Mouse (Mus musculus): Measurements from ENCODE around the gene Il17rc. TPM values are rescaled to one million over a fixed set of nuclear protein-coding genes. Genes with fewer than 3 reads are reported as not detected.

Il17rc gene
- polyA plus RNA-seq, 1 experiment from 2014 or later: 5.3 TPM

DNA sequence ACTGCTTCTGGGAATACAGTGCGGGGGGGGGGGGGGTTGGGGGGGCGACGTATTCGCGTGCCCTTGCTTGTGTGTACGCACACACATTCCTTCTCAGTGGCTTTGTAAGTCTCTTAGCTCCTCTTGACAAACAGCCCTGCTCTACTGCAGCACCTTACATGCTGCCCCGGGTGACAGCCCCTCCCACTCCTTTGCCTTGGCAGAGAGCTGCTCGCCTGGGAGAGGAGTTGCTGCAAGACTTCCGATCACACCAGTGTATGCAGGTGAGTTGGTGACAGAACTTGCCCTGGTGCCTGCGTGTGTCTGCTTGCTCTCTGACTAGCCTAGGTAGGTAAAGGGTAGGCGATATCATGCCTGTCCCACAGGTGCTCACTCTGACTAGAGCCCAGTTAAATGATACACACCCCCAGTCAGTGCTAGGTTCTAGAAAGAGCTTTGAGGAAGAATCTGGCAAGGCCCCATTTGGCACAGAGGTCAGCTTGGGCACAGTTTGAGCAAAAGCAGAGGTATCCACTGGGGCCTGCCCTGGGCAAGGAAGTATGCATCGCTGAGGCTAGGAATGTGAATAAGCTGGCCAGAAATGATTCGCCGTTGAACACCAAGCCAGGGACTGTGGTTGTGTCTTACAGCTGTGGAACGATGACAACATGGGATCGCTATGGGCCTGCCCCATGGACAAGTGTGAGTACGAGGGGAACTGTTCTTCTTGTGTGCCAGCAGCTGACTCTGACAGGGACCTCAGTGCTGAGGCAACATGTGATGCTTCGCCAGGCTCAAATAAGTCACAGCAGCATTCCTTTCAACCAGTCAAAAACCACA is 9.5 kb downstream of the Il17rc start:
- DNase-seq: no peak
- no peak overlapping the region for H3K4me3 ChIP-seq (replicated peaks)
- H3K4me1 ChIP-seq (replicated peaks): peaks cover 30% of the 10 kb centered on the region
- H3K9ac ChIP-seq: no peak overlapping the region
- H3K36me3 ChIP-seq: no peaks in the 10 kb centered on the region
- no peak for ATAC-seq (ENCODE audit: low read depth)
- H3K27me3 ChIP-seq: peaks cover 57% of the 10 kb centered on the region
- WGBS (ENCODE audit: insufficient replicate concordance): 68% methylated on average over 18 of the region's 18 CpGs
- no peak overlapping the region for H3K4me2 ChIP-seq
- no peak overlapping the region for H3K27ac ChIP-seq
- H3K9me3 ChIP-seq (replicated peaks): no peaks in the 10 kb centered on the region

DNA sequence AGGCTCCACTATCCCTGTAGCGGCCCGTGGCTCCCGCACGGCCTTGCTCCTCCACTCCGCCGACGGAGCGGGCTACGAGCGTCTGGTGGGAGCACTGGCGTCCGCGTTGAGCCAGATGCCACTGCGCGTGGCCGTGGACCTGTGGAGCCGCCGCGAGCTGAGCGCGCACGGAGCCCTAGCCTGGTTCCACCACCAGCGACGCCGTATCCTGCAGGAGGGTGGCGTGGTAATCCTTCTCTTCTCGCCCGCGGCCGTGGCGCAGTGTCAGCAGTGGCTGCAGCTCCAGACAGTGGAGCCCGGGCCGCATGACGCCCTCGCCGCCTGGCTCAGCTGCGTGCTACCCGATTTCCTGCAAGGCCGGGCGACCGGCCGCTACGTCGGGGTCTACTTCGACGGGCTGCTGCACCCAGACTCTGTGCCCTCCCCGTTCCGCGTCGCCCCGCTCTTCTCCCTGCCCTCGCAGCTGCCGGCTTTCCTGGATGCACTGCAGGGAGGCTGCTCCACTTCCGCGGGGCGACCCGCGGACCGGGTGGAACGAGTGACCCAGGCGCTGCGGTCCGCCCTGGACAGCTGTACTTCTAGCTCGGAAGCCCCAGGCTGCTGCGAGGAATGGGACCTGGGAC is 11.4 kb downstream of the Il17rc start:
- Histone ChIP-seq H3K9ac (peak overlapping the region; percentile 75), H3K9me3 (replicated peaks) (no peaks in the 10 kb centered on the region), H3K27ac (peak overlapping the region; percentile 68), H3K36me3 (no peaks in the 10 kb centered on the region), H3K4me2 (peak overlapping the region; percentile 99), H3K27me3 (peaks cover 43% of the 10 kb centered on the region), H3K4me1 (replicated peaks) (peaks cover 42% of the 10 kb centered on the region), H3K4me3 (replicated peaks) (peak overlapping the region; percentile 73)
- ATAC-seq (ENCODE audit: low read depth): peak; percentile 46
- WGBS (ENCODE audit: insufficient replicate concordance): 2% methylated on average over 65 of the region's 65 CpGs
- no peak for DNase-seq

- no peaks in the 10 kb centered on the region for H3K36me3 ChIP-seq
- peak within 1 kb of the TSS; percentile 73 for H3K4me3 ChIP-seq (replicated peaks)
- H3K27ac ChIP-seq: peak within 1 kb of the TSS; percentile 76
- peak within 1 kb of the TSS; percentile 99 for H3K4me2 ChIP-seq
- ATAC-seq (ENCODE audit: low read depth) (peak; percentile 97), DNase-seq (peak; percentile 94)
- H3K27me3 ChIP-seq: peaks cover 43% of the 10 kb centered on the region
- WGBS (ENCODE audit: insufficient replicate concordance): under 1% methylated on average over 26 of the region's 26 CpGs
- peaks cover 48% of the 10 kb centered on the region for H3K4me1 ChIP-seq (replicated peaks)
- H3K9me3 ChIP-seq (replicated peaks): no peaks in the 10 kb centered on the region
- peak within 1 kb of the TSS; percentile 79 for H3K9ac ChIP-seq
Measured at GRCm38 (mm10) chr6:113483100-113483615, 11.9 kb downstream of the Il17rc start, which contains the start of gene Creld1. Gene Creld1 (plus strand): TSS chr6:113483297.

DNA sequence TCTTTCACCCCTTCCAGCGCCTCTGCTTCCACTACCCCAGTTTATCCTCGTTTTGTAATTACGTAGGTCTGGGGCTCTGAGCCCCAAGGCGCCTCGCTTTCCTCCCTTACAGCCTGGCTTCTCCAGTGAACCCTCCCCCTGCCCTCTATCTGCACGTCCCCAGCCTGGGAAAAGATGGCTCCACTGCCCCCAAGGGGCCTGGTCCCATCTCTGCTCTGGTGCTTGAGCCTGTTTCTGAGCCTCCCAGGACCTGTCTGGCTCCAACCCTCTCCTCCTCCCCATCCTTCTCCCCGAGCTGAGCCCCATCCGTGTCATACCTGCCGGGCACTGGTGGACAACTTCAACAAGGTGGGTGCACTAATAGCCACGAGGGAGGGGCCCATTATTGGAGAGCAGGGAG is 12.5 kb downstream of the Il17rc start:
- no peaks in the 10 kb centered on the region for H3K36me3 ChIP-seq
- H3K9me3 ChIP-seq (replicated peaks): no peaks in the 10 kb centered on the region
- WGBS (ENCODE audit: insufficient replicate concordance): 14% methylated on average over 10 of the region's 10 CpGs
- DNase-seq: no peak
- H3K9ac ChIP-seq: peak overlapping the region; percentile 79
- peak; percentile 10; the same call in 1 of the 2 replicates for ATAC-seq (ENCODE audit: low read depth)
- peak overlapping the region; percentile 99 for H3K4me2 ChIP-seq
- H3K27ac ChIP-seq: peak overlapping the region; percentile 76
- peaks cover 37% of the 10 kb centered on the region for H3K27me3 ChIP-seq
- peaks cover 48% of the 10 kb centered on the region for H3K4me1 ChIP-seq (replicated peaks)
- H3K4me3 ChIP-seq (replicated peaks): peak overlapping the region; percentile 73

GRCm38 (mm10) chr6:113487125-113487576 is 15.9 kb downstream of the Il17rc start:
- Histone ChIP-seq H3K36me3 (peaks cover 12% of the 10 kb centered on the region; the same call in 1 of the 2 replicates), H3K9me3 (replicated peaks) (no peaks in the 10 kb centered on the region), H3K9ac (no peak overlapping the region), H3K27me3 (peaks cover 6% of the 10 kb centered on the region), H3K27ac (peak overlapping the region; percentile 41; the same call in 1 of the 2 replicates), H3K4me1 (replicated peaks) (peaks cover 42% of the 10 kb centered on the region), H3K4me2 (no peak overlapping the region), H3K4me3 (replicated peaks) (no peak overlapping the region)
- 44% methylated on average over 7 of the region's 7 CpGs for WGBS (ENCODE audit: insufficient replicate concordance)
- DNase-seq (no peak), ATAC-seq (ENCODE audit: low read depth) (no peak)

- H3K27me3 ChIP-seq: peaks cover under 1% of the 10 kb centered on the region; the same call in 1 of the 2 replicates
- H3K27ac ChIP-seq: no peak overlapping the region
- H3K9me3 ChIP-seq (replicated peaks): no peaks in the 10 kb centered on the region
- DNase-seq (no peak), ATAC-seq (ENCODE audit: low read depth) (no peak)
- H3K36me3 ChIP-seq: peaks cover 12% of the 10 kb centered on the region; the same call in 1 of the 2 replicates
- H3K4me2 ChIP-seq: no peak overlapping the region
- no peak overlapping the region for H3K9ac ChIP-seq
- peaks cover 29% of the 10 kb centered on the region for H3K4me1 ChIP-seq (replicated peaks)
- H3K4me3 ChIP-seq (replicated peaks): no peak overlapping the region
- WGBS (ENCODE audit: insufficient replicate concordance): 83% methylated on average over 14 of the region's 14 CpGs
Measured at GRCm38 (mm10) chr6:113489410-113489809, 18.2 kb downstream of the Il17rc start.

- H3K4me2 ChIP-seq: no peak overlapping the region
- 72% methylated on average over 24 of the region's 24 CpGs for WGBS (ENCODE audit: insufficient replicate concordance)
- H3K9me3 ChIP-seq (replicated peaks): no peaks in the 10 kb centered on the region
- no peak overlapping the region for H3K4me3 ChIP-seq (replicated peaks)
- H3K36me3 ChIP-seq: peaks cover 12% of the 10 kb centered on the region; the same call in 1 of the 2 replicates
- DNase-seq: no peak
- peaks cover 29% of the 10 kb centered on the region for H3K27me3 ChIP-seq
- H3K9ac ChIP-seq: no peak overlapping the region
- peaks cover 23% of the 10 kb centered on the region for H3K4me1 ChIP-seq (replicated peaks)
- ATAC-seq (ENCODE audit: low read depth): no peak
- no peak overlapping the region for H3K27ac ChIP-seq
Measured at GRCm38 (mm10) chr6:113492101-113492864, 21.1 kb downstream of the Il17rc start.

- Histone ChIP-seq H3K9ac (peak overlapping the region; percentile 54), H3K36me3 (peaks cover 11% of the 10 kb centered on the region; the same call in 1 of the 2 replicates), H3K27ac (no peak overlapping the region), H3K9me3 (replicated peaks) (no peaks in the 10 kb centered on the region), H3K4me2 (peak overlapping the region; percentile 72), H3K27me3 (peaks cover 45% of the 10 kb centered on the region), H3K4me1 (replicated peaks) (peaks cover 14% of the 10 kb centered on the region), H3K4me3 (replicated peaks) (peak overlapping the region; percentile 51)
- DNase-seq (peak; percentile 71), ATAC-seq (ENCODE audit: low read depth) (peak; percentile 77)
- WGBS (ENCODE audit: insufficient replicate concordance): 3% methylated on average over 54 of the region's 54 CpGs
Measured at GRCm38 (mm10) chr6:113494258-113494788, 23.1 kb downstream of the Il17rc start.

- DNase-seq: no peak
- no peak overlapping the region for H3K27ac ChIP-seq
- peak overlapping the region; percentile 54; the same call in 1 of the 2 replicates for H3K9ac ChIP-seq
- H3K9me3 ChIP-seq (replicated peaks): no peaks in the 10 kb centered on the region
- H3K27me3 ChIP-seq: peaks cover 54% of the 10 kb centered on the region
- H3K36me3 ChIP-seq: peaks cover 5% of the 10 kb centered on the region; the same call in 1 of the 2 replicates
- ATAC-seq (ENCODE audit: low read depth): no peak
- peak overlapping the region; percentile 72 for H3K4me2 ChIP-seq
- H3K4me1 ChIP-seq (replicated peaks): peaks cover 14% of the 10 kb centered on the region
- peak overlapping the region; percentile 51 for H3K4me3 ChIP-seq (replicated peaks)
- 33% methylated on average over 28 of the region's 28 CpGs for WGBS (ENCODE audit: insufficient replicate concordance)
Measured at GRCm38 (mm10) chr6:113495071-113495675, 23.9 kb downstream of the Il17rc start.

GRCm38 (mm10) chr6:113499346-113499745 is 28.1 kb downstream of the Il17rc start:
- H3K27me3 ChIP-seq: peaks cover 88% of the 10 kb centered on the region
- no peak overlapping the region for H3K4me3 ChIP-seq (replicated peaks)
- peaks cover 10% of the 10 kb centered on the region for H3K4me1 ChIP-seq (replicated peaks)
- no peak overlapping the region for H3K4me2 ChIP-seq
- no peak for ATAC-seq (ENCODE audit: low read depth)
- no peak overlapping the region for H3K27ac ChIP-seq
- WGBS (ENCODE audit: insufficient replicate concordance): 37% methylated on average over 6 of the region's 6 CpGs
- no peaks in the 10 kb centered on the region for H3K9me3 ChIP-seq (replicated peaks)
- H3K9ac ChIP-seq: no peak overlapping the region
- no peaks in the 10 kb centered on the region for H3K36me3 ChIP-seq
- no peak for DNase-seq
